Mouse (Mus musculus) testis, adult 10 weeks (tissue): ENCODE data around the gene Timm8a2. TPM values are rescaled to one million over a fixed set of nuclear protein-coding genes. Genes with fewer than 3 reads are reported as not detected.

Experiments used
- polyA plus RNA-seq: library from polyadenylated mRNA; stranded (reverse); fragments of 350-450 nt; fragmentation: Illumina TruSeq; extraction: RNeasy Lipid Tissue Mini Kit (QIAGEN cat#74804); gene quantifications from one replicate; pipeline ENCODE4 v1.2.3, GENCODE M21; 2014; ENCODE audit warnings: low read depth, low replicate concordance

Gene Timm8a2
- 4.5 TPM for polyA plus RNA-seq

GRCm38 (mm10) chr14:122034451-122034850 is at the start of gene Timm8a2:
TSS of gene Timm8a2 (plus strand) at chr14:122034674.

Other genes starting within 250 kb of the Timm8a2 start
- gene Dock9, start 236.8 kb upstream of the Timm8a2 start, polyA plus RNA-seq: 4.3 TPM
- gene Ubac2, start 156.1 kb upstream of the Timm8a2 start, polyA plus RNA-seq: 28.3 TPM
- gene Gpr18, start 118.9 kb upstream of the Timm8a2 start, polyA plus RNA-seq: 0.14 TPM
- gene Gpr183, start 69.5 kb upstream of the Timm8a2 start, polyA plus RNA-seq: 0.14 TPM
- 336 TPM for gene Tm9sf2, start 72.4 kb downstream of the Timm8a2 start, polyA plus RNA-seq
- gene Clybl, start 147.0 kb downstream of the Timm8a2 start, polyA plus RNA-seq: 5.7 TPM